Mouse (Mus musculus) bone marrow macrophage, adult 2 months (primary cell): ENCODE results near the gene Gm7356. TPM values are rescaled to one million over a fixed set of nuclear protein-coding genes. Genes with fewer than 3 reads are reported as not detected.
"Not testable (repeated sequence)": the region's sequence is repeated elsewhere in the genome, so short reads cannot be mapped to it uniquely, and the experiment has no call there.

Source experiments
- H3K27ac ChIP-seq: 2 replicates; pipeline ENCODE4 v1.5.1; 2012; ENCODE audit warnings: low read depth, low read length; ENCODE audit not compliant: insufficient read depth
- H3K4me1 ChIP-seq: 2 replicates; pipeline ENCODE4 v1.6.1; 2012; ENCODE audit warnings: low read length; ENCODE audit not compliant: control insufficient read depth, insufficient read depth
- H3K4me3 ChIP-seq: 2 replicates; pipeline ENCODE4 v1.5.1; 2012; ENCODE audit warnings: mild to moderate bottlenecking, low read length, moderate library complexity; ENCODE audit not compliant: insufficient read depth
- CTCF ChIP-seq: IDR thresholded peaks from 2 replicates; pipeline ENCODE4 v1.5.1; 2012; ENCODE audit warnings: low read depth, mild to moderate bottlenecking, low read length, moderate library complexity
- POLR2A ChIP-seq: IDR thresholded peaks from 2 replicates; pipeline ENCODE4 v1.6.1; 2012; ENCODE audit warnings: mild to moderate bottlenecking, low read depth, low read length, borderline replicate concordance
- polyA plus RNA-seq: library from polyadenylated mRNA; stranded (reverse); fragments of >200 nt; gene quantifications from 2 replicates; pipeline ENCODE4 v1.2.4, GENCODE M21; 2012; ENCODE audit not compliant: missing spikeins, insufficient read depth, insufficient read length

The Gm7356 gene
- polyA plus RNA-seq: not detected in 2 replicates

DNA sequence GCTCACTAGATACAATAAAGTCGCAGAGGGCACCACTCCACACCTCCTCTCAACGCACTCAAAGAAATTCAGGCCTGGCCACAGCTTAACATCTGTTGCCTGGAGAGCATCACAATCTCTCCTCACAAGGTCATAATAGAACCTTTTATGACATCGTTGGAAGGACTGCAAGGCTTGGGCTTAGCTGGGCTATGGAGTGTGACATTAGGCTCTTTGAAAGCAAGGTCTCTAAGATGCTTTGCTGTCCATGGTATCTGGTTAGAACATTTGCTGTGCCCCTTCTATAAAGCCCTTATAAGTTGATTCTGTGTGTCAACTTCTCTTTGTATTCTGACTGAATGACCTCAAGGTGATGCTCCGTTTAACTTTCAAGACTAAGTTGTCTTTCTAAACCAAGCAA is at the start of gene Gm7356:
Gene Gm7356, minus strand, starts transcription at position 101 of the 400 bp plus-strand sequence.
- H3K4me3 ChIP-seq, H3K27ac ChIP-seq, H3K4me1 ChIP-seq: not testable (repeated sequence)

DNA sequence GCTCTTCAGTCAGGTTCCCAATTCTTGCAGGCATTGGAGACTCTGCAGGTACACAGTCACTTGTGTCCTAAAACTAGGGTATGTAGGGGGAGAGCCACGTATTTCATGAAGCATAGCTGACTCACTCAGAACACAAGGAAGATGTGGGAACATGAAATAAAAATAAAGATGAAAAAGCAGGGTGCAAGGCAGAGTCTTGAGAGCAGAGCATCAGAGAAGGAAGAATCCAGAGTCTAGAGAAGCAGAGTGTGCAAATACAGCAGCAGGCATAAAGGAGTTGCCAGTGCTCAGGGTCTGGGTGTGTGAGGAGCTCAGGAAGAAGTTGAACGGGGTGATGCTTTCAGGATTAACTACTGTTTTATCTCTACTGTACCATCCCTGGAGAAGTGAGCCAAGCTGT is 38.4 kb upstream of the Gm7356 start:
- not testable (repeated sequence) for H3K4me1 ChIP-seq, H3K4me3 ChIP-seq, H3K27ac ChIP-seq

DNA sequence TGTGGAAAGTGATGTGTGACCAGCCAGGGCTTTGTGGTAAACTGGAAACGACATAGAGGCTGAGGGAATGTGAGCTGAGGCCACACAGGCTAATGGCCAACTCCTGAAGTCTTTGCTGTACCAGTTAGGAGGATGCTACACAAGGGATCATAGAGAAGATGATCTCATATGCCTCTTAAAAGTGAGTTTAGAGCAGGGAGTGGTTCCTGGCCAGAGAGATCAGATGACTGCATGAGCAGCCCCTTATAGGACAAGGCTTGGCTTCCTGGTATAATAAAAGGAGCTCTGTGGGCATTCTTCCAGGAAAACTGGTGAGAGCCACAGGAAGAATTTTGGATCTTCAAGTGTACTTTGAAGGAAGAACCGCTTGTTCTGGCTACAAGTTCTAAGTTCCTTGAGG is 33.5 kb upstream of the Gm7356 start:
- not testable (repeated sequence) for H3K4me3 ChIP-seq, H3K4me1 ChIP-seq, H3K27ac ChIP-seq

DNA sequence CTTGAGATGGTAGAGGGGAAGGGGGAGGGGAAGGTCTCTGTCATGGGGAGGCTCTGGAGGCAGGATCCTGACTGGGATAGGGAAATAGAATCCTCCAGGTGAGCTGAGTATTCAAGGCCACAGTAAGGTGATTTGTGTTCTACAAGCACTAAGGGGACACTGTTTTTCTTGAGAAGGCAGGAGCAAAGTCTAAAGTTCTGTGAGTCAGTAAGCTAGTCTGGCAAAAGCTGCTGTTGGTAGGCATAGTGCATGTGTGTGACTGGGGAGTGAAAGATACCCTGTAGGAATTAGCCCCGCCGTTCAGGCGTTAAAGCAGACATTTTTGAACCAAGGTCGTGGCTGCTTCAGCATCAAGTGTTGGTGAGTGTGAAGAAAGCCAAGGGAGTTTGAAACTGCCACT is 32.6 kb upstream of the Gm7356 start:
- not testable (repeated sequence) for H3K4me3 ChIP-seq, H3K27ac ChIP-seq, H3K4me1 ChIP-seq

DNA sequence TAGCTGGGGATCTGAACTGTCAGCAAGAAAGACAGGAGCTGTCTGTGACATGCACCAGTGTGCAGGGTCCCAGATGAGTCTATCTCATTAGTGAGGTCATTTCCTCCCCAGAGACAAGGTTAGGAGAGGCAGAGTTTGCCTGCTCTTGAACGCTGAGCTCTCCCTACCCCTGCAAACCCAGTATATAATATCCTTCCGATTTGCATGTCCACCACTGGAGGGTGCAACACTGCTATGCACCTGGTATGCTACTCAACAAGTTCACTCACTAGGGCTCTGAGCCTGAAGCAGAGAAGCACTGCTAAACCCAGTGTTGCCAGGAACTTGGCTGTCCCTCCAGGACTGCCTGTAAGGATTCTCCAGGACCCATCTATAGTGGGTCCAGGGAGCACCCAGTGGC is 10.1 kb downstream of the Gm7356 start:
- not testable (repeated sequence) for H3K4me3 ChIP-seq, H3K27ac ChIP-seq, H3K4me1 ChIP-seq

DNA sequence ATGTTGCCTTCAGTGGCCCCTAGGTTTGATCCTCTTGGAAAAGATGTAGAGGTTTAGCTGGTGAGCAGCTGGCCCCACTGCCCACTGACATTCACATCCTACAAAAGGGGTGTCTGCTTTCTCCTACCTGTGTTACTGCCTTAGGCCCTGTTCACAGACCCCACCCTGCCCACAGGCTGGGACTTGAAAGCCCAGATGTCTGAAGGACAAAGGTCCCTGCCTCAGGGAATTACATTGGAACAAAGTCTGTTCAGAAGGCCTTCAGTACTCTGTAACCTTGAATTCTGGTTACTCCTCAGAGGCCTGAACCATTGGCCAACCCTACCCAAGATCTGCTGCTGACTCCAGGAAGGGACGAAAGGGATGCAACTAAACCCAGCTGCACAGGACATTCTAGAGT is 15.8 kb downstream of the Gm7356 start:
- Histone ChIP-seq H3K27ac (no peak overlapping the region), H3K4me1 (no peaks in the 10 kb centered on the region), H3K4me3 (no peak overlapping the region)
- TF ChIP-seq CTCF (no peak), POLR2A (no peak)

DNA sequence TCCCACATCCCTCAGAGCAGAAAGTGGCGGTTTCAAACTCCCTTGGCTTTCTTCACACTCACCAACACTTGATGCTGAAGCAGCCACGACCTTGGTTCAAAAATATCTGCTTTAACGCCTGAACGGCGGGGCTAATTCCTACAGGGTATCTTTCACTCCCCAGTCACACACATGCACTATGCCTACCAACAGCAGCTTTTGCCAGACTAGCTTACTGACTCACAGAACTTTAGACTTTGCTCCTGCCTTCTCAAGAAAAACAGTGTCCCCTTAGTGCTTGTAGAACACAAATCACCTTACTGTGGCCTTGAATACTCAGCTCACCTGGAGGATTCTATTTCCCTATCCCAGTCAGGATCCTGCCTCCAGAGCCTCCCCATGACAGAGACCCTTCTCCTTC is 32.7 kb downstream of the Gm7356 start:
- H3K4me1 ChIP-seq, H3K27ac ChIP-seq, H3K4me3 ChIP-seq: not testable (repeated sequence)

DNA sequence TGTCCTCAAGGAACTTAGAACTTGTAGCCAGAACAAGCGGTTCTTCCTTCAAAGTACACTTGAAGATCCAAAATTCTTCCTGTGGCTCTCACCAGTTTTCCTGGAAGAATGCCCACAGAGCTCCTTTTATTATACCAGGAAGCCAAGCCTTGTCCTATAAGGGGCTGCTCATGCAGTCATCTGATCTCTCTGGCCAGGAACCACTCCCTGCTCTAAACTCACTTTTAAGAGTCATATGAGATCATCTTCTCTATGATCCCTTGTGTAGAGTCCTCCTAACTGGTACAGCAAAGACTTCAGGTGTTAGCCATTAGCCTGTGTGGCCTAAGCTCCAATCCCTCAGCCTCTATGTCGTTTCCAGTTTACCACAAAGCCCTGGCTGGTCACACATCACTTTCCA is 33.6 kb downstream of the Gm7356 start:
- not testable (repeated sequence) for H3K27ac ChIP-seq, H3K4me1 ChIP-seq, H3K4me3 ChIP-seq

DNA sequence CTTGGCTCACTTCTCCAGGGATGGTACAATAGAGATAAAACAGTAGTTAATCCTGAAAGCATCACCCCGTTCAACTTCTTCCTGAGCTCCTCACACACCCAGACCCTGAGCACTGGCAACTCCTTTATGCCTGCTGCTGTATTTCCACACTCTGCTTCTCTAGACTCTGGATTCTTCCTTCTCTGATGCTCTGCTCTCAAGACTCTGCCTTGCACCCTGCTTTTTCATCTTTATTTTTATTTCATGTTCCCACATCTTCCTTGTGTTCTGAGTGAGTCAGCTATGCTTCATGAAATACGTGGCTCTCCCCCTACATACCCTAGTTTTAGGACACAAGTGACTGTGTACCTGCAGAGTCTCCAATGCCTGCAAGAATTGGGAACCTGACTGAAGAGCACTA is 38.5 kb downstream of the Gm7356 start:
- H3K4me3 ChIP-seq, H3K27ac ChIP-seq, H3K4me1 ChIP-seq: not testable (repeated sequence)

DNA sequence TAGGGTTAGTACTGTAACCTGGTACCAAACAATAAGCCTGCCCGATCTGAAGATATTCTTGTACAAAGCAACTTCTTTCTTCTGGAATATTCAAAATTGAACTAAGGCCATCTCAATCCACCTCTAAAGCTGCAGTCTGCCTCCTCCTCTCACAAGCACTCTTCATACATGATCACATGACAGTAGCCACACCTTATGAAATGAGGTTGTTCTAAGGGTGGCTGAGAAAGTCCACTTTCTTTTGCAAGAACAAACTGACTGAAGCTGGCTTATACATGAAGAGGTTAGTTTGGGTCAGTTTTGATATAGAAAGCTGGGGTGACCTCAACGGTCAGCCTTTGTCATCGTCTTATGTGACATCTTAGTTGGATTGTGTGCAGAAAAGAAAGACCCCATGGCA is 41.3 kb downstream of the Gm7356 start:
- H3K4me3 ChIP-seq, H3K4me1 ChIP-seq, H3K27ac ChIP-seq: not testable (repeated sequence)

DNA sequence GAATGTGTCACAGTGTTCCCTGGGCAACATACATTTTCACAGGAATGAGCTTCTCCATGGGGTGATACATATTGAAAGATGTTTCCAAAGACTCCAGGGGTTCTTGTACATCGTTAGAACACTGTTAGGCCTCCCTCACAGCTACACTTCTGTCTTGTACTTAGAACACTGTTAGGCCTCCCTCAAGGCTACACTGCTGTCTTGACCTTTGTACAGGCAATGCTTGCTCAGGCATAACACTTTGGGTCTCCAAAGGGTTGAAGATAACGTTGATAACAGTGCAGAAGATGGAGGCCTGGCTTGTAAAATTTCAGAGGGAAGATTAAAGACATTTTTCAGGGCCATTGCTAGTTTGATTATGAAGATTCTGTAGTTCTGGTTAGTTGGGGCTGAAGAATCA is 45.4 kb downstream of the Gm7356 start:
- H3K27ac ChIP-seq, H3K4me3 ChIP-seq, H3K4me1 ChIP-seq: not testable (repeated sequence)

DNA sequence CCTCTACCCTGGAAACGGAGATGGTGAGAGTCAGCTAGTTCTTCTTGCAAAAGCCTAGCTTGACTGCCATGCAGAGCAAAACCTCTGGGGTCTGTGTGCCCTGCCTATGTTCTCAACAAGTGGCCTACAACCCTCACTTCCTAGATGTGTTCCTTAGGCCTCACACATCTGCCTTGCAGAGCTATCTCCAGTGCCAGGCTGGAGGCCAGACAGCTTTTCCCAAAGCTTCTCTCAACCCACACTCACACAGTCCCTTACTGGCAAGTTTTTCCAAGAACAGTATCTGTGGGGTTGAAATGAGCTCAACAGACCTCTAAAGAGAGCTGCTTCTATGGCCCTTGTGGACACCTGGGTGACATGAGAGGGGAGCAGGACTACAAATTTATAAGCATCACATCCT is 51.9 kb downstream of the Gm7356 start:
- H3K4me3 ChIP-seq, H3K27ac ChIP-seq, H3K4me1 ChIP-seq: not testable (repeated sequence)

Other genes starting within 250 kb of the Gm7356 start
- 27.6 and 29.6 TPM in 2 replicates for gene Afdn, start 243.2 kb downstream of the Gm7356 start, polyA plus RNA-seq
- 0.59 and 0.60 TPM in 2 replicates for gene Tcte2, start 241.9 kb downstream of the Gm7356 start, polyA plus RNA-seq
- gene Gm7168, start 55.3 kb downstream of the Gm7356 start, polyA plus RNA-seq: not detected in 2 replicates
- gene Gm7358, start 55.8 kb upstream of the Gm7356 start, polyA plus RNA-seq: not detected in 2 replicates
- gene Dact2, start 200.6 kb upstream of the Gm7356 start, polyA plus RNA-seq: not detected in 2 replicates